Mouse (Mus musculus) heart, postnatal 0 days (tissue): Measurements from ENCODE around the gene Anxa6.

Experiments used
- CTCF ChIP-seq: IDR thresholded peaks from 2 replicates; pipeline ENCODE4 v1.5.1; 2016; ENCODE audit warnings: antibody characterized with exemption, control low read depth, low read depth
- EP300 ChIP-seq: IDR thresholded peaks from 2 replicates; pipeline ENCODE4 v1.6.1; 2016; ENCODE audit warnings: antibody characterized with exemption, low read depth

- TF ChIP-seq CTCF, result no peak
- no peak for TF ChIP-seq EP300
These were observed 13.5 kb downstream of the Anxa6 start for GRCm38 (mm10) chr11:55019711-55020110.
